Mouse (Mus musculus) adrenal gland, postnatal 4 days (tissue): ENCODE measurements around the gene Ucma. TPM values are rescaled to one million over a fixed set of nuclear protein-coding genes. Genes with fewer than 3 reads are reported as not detected.

Experiments used
- total RNA-seq, 2 experiments: library from RNA; stranded (reverse); gene quantifications; 2 replicates each; pipeline ENCODE4 v1.2.3; 2021

Gene Ucma
- total RNA-seq, 2 experiments from 2014 or later = not detected

Other genes with a start within 250 kb of the Ucma start
- gene Sephs1, start 94.6 kb upstream of the Ucma start, total RNA-seq = 10 to 100 TPM; 78.2 to 79.3 TPM
- 100 to 1,000 TPM; 161 to 194 TPM for gene Phyh, start 57.1 kb upstream of the Ucma start, total RNA-seq
- gene Mcm10, start 36.7 kb downstream of the Ucma start, total RNA-seq = 10 to 100 TPM; 15.8 to 17.6 TPM
- gene Optn, start 87.9 kb downstream of the Ucma start, total RNA-seq = 10 to 100 TPM; 37.0 to 40.4 TPM
- gene Ccdc3, start 161.7 kb downstream of the Ucma start, total RNA-seq = 10 to 100 TPM; 11.0 to 12.8 TPM